Mouse (Mus musculus): ENCODE results near the gene Cabp7. TPM values are rescaled to one million over a fixed set of nuclear protein-coding genes. Genes with fewer than 3 reads are reported as not detected.

Gene Cabp7
- polyA plus RNA-seq, 1 experiment = 29.8 TPM

DNA sequence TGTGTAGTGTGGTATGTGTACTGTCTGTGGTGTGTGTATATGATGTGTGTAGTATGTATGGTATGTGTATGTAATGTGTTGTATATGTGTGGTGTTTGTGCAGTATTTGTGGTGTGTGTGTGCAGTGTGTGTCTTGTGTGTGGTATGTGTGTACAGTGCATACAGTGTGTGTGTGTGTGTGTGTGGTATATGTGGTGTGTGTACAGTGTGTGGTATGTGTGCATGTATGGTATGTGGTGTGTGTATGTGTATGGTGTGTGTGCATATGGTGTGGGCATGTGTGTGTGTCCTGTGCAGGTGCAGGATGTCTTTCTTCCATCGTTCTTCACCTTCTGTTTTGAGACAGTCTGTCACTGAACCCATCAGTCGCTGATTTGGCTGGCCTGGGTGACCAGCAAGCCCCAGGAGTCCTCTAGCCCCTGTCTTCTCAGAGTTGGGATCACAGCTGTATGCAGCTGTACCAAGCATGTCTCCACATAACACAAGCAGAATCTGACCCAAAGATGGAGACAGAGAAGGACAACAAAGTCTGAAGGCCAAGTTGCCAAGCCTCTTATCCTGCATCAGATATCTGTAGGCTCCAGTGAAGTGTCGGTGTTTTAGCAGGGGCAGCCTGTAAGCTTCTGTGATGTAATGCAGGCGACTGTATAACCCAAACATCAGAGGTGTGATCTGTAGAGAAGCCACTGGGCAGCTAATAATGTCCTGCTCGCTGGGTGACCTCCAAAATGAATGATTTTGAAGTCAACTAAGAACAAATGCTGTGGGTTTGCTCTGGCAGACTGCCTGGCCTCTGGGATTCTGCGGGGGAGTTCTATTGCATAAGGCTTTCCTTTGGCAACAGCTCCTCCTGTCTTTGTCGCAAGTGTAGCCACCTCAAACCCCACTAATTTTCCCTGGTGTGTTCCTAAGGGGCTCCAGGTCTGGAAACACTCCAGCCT, 49.3 kb downstream of the Cabp7 start:
- no peak for TF ChIP-seq POLR2A (IDR thresholded peaks at IDR 0.05; ENCODE audit: extremely low read depth, insufficient read depth, low read length)
- peak; percentile 44 for TF ChIP-seq CTCF (IDR thresholded peaks at IDR 0.05; ENCODE audit: extremely low read depth, insufficient read depth, low read length)
- H3K4me1 ChIP-seq (ENCODE audit: control insufficient read depth, insufficient read depth, low read length) = peaks cover 2% of the 10 kb centered on the region; the same call in 1 of the 2 replicates
- no peak overlapping the region for H3K27ac ChIP-seq (ENCODE audit: insufficient read depth, low read length)

DNA sequence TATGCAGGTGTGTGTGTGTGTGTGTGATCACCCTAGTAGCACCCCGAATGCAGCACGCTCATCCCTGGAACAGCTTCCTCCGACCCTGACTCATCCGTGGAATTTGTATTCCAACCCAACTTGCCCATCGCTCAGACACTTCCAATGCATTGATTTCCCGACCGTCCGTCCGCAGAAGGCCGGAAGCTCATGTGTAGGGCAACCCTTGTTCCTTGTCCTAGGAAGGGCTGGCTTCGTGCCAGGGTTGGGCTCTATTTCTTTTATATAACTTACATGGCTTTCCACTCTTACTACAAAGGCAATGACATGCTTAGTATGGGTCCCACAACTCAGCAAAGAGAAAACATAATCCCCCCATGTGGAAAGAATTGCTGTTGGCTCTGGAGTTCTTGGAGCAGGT, 54.4 kb downstream of the Cabp7 start:
- TF ChIP-seq CTCF (IDR thresholded peaks at IDR 0.05; ENCODE audit: extremely low read depth, insufficient read depth, low read length) = no peak
- TF ChIP-seq POLR2A (IDR thresholded peaks at IDR 0.05; ENCODE audit: extremely low read depth, insufficient read depth, low read length) = no peak
- H3K27ac ChIP-seq (ENCODE audit: insufficient read depth, low read length) = no peak overlapping the region

More for the DNA sequence above, 49.3 kb downstream of the Cabp7 start:
- no peak overlapping the region for H3K4me3 ChIP-seq (ENCODE audit: insufficient read depth, low read length)

DNA sequence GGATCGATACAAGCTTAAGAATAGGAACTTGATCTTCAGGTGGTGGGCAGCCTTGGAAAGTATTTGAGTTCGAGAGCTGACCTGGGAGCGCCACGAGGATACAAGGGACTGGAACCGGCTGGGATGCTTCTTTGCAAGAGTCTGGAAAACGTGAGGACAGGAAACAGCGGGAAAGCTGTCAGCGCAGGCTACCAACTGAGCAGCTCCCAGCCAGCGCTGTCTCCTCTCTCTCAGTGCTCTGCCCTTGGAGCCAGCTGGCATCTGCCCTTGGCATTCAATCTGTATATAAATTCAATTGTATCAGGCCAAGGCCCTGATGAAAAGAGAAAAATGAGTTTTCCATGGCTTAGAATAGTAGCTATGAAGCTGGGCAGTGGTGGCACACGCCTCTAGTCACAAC, 55.4 kb downstream of the Cabp7 start:
- Histone ChIP-seq H3K4me3 (ENCODE audit: insufficient read depth, low read length) (no peak overlapping the region), H3K27ac (ENCODE audit: insufficient read depth, low read length) (no peak overlapping the region), H3K4me1 (ENCODE audit: control insufficient read depth, insufficient read depth, low read length) (no peaks in the 10 kb centered on the region)
- no peak for TF ChIP-seq CTCF (IDR thresholded peaks at IDR 0.05; ENCODE audit: extremely low read depth, insufficient read depth, low read length)
- TF ChIP-seq POLR2A (IDR thresholded peaks at IDR 0.05; ENCODE audit: extremely low read depth, insufficient read depth, low read length) = no peak

More for the DNA sequence above, 54.4 kb downstream of the Cabp7 start:
- Histone ChIP-seq H3K4me1 (ENCODE audit: control insufficient read depth, insufficient read depth, low read length) (no peaks in the 10 kb centered on the region), H3K4me3 (ENCODE audit: insufficient read depth, low read length) (no peak overlapping the region)

DNA sequence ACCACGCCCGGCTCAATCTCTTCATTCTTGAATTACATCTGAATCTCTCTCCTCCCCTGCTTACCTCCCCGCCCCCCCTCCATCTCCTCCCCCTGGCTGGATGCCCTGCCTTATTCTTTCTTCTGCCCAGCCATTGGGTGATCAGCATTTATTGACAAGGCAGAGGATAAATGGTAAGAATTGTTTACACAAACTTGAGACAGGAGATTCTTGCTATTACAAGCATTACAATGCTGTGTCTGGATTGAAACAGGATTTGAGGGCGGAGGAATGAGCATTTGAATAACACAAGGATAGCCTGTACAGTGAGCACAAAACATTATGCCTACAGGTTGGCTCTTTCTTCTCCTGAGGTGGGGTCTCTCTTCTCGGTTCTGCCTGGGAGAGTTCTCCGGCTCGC, 56.2 kb downstream of the Cabp7 start:
- H3K27ac ChIP-seq (ENCODE audit: insufficient read depth, low read length) = no peak overlapping the region
- no peak for TF ChIP-seq CTCF (IDR thresholded peaks at IDR 0.05; ENCODE audit: extremely low read depth, insufficient read depth, low read length)
- no peak for TF ChIP-seq POLR2A (IDR thresholded peaks at IDR 0.05; ENCODE audit: extremely low read depth, insufficient read depth, low read length)
- no peak overlapping the region for H3K4me3 ChIP-seq (ENCODE audit: insufficient read depth, low read length)
- H3K4me1 ChIP-seq (ENCODE audit: control insufficient read depth, insufficient read depth, low read length) = no peaks in the 10 kb centered on the region

DNA sequence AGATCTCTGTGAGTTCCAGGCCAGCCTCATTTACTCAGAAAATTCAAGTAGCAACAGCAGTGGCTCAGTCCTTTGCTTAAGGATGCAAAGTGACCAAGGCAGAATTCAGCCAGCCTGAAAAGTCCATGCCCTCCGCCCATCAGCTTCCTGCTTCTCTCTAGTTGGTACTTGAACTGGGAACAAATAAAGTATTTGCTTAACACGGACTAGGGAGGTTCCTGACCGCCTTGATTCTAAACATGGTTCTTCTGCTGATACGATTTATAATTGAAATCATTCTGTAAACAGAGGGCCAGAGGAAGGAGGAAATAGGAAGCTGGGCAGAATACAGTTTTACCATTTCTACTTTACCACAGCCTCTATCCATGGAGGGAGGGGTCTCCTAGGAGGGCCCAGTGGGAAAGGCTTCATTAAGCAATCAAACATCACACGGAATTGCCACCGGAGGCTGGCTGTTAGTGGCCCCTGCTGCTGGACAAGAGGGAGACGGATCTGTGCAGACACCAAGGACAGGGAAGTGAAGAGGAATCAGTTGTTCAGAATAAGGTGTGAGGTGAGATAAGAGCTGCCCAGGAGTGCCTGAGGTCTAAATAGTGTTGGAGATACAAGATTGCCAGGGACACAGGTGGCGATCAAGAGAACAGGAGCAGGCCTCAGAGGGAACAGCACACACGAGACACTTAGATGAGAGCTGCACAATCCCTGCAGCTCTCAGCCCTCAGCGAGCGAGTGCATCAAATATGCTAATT, 57.8 kb downstream of the Cabp7 start:
- Histone ChIP-seq H3K4me3 (ENCODE audit: insufficient read depth, low read length) (no peak overlapping the region), H3K27ac (ENCODE audit: insufficient read depth, low read length) (no peak overlapping the region), H3K4me1 (ENCODE audit: control insufficient read depth, insufficient read depth, low read length) (no peaks in the 10 kb centered on the region)
- TF ChIP-seq POLR2A (IDR thresholded peaks at IDR 0.05; ENCODE audit: extremely low read depth, insufficient read depth, low read length) (no peak), CTCF (IDR thresholded peaks at IDR 0.05; ENCODE audit: extremely low read depth, insufficient read depth, low read length) (no peak)

DNA sequence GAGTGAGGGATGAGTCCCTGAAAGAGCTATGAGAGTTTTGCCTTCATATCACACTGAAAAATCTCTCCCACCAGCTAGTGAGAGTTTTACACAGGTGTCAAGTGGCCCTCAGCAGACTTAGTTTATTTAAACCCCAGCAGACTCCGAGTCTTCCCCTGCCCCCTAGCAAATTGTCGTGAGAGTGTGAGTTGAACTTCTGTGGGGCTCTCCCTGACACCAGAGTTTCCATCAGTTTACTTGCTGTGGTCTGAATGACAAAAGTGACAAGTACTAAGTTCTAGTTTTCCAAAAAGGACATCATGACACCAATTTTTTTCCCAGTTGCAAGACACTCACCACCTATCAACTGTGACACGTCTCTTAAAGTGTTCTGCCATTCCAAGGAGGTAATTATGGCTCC, 58.7 kb downstream of the Cabp7 start:
- H3K27ac ChIP-seq (ENCODE audit: insufficient read depth, low read length) = no peak overlapping the region
- H3K4me3 ChIP-seq (ENCODE audit: insufficient read depth, low read length) = no peak overlapping the region
- TF ChIP-seq POLR2A (IDR thresholded peaks at IDR 0.05; ENCODE audit: extremely low read depth, insufficient read depth, low read length) = no peak
- TF ChIP-seq CTCF (IDR thresholded peaks at IDR 0.05; ENCODE audit: extremely low read depth, insufficient read depth, low read length) = no peak
- no peaks in the 10 kb centered on the region for H3K4me1 ChIP-seq (ENCODE audit: control insufficient read depth, insufficient read depth, low read length)

DNA sequence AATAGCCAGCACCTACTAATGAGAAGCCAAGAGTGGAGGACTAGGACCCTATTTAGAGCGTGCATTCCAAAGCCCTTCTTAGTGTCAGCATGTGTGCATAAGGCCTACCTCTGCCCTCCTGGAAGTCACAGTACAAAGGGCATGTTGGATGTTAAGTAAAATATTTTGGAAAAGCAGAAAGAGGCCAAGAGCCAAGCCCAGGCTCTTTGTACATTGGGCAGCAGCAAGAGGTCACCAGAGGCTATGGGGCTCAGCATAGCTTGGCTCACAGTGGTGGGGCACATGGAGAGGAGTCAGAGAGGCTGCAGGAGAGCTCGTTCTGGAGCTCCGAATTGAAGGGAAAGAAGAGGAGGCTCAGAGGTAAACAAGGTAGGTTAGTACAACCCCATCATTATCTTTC, 59.6 kb downstream of the Cabp7 start:
- Histone ChIP-seq H3K4me3 (ENCODE audit: insufficient read depth, low read length) (no peak overlapping the region), H3K4me1 (ENCODE audit: control insufficient read depth, insufficient read depth, low read length) (no peaks in the 10 kb centered on the region), H3K27ac (ENCODE audit: insufficient read depth, low read length) (no peak overlapping the region)
- TF ChIP-seq CTCF (IDR thresholded peaks at IDR 0.05; ENCODE audit: extremely low read depth, insufficient read depth, low read length) (no peak), POLR2A (IDR thresholded peaks at IDR 0.05; ENCODE audit: extremely low read depth, insufficient read depth, low read length) (no peak)

Other genes starting within 250 kb of the Cabp7 start
- 40.9 and 43.8 TPM in 2 replicates for gene Mtmr3, start 151.9 kb downstream of the Cabp7 start, polyA plus RNA-seq (2012; rRNA removed)
- gene Gm11032, start 126.7 kb downstream of the Cabp7 start, polyA plus RNA-seq (2012; rRNA removed) = not detected in 2 replicates
- 20.0 and 22.9 TPM in 2 replicates for gene Ascc2, start 109.0 kb downstream of the Cabp7 start, polyA plus RNA-seq (2012; rRNA removed)
- 1,122 and 1,215 TPM in 2 replicates for gene Uqcr10, start 42.4 kb downstream of the Cabp7 start, polyA plus RNA-seq (2012; rRNA removed)
- gene Zmat5, start 42.1 kb downstream of the Cabp7 start, polyA plus RNA-seq (2012; rRNA removed) = 48.1 and 52.6 TPM in 2 replicates
- gene Nf2, start 102.8 kb upstream of the Cabp7 start, polyA plus RNA-seq (2012; rRNA removed) = 60.5 and 65.6 TPM in 2 replicates
- 77.7 and 84.0 TPM in 2 replicates for gene Nipsnap1, start 127.2 kb upstream of the Cabp7 start, polyA plus RNA-seq (2012; rRNA removed)
- gene Thoc5, start 148.5 kb upstream of the Cabp7 start, polyA plus RNA-seq (2012; rRNA removed) = 46.4 and 48.1 TPM in 2 replicates
- gene Nefh, start 201.3 kb upstream of the Cabp7 start, polyA plus RNA-seq (2012; rRNA removed) = 33.5 and 35.3 TPM in 2 replicates
- gene Ap1b1, start 240.0 kb upstream of the Cabp7 start, polyA plus RNA-seq (2012; rRNA removed) = 162 and 169 TPM in 2 replicates